Mouse (Mus musculus) bone marrow, adult 2 months (tissue): ENCODE data around the gene Zmym2. TPM values are rescaled to one million over a fixed set of nuclear protein-coding genes. Genes with fewer than 3 reads are reported as not detected.

Experiments used
- H3K27ac ChIP-seq: fragments of 200-500 bp; 2 replicates; pipeline ENCODE4 v1.5.1; 2012; ENCODE audit warnings: low read depth, mild to moderate bottlenecking, control low read depth, inconsistent platforms, low read length; ENCODE audit not compliant: control insufficient read depth, poor library complexity, insufficient read depth
- H3K4me1 ChIP-seq: fragments of 200-500 bp; 2 replicates; pipeline ENCODE4 v1.6.1; 2011; ENCODE audit warnings: low read length; ENCODE audit not compliant: control insufficient read depth, insufficient read depth
- H3K4me3 ChIP-seq: fragments of 200-500 bp; replicated peaks from 2 replicates; pipeline ENCODE3; 2011; ENCODE audit warnings: mild to moderate bottlenecking, low read depth, low read length, control low read depth; ENCODE audit not compliant: control insufficient read depth
- CTCF ChIP-seq: fragments of 200-500 bp; IDR thresholded peaks from 2 replicates; pipeline ENCODE4 v1.5.1; 2011; ENCODE audit warnings: low read length, control low read depth; ENCODE audit not compliant: control insufficient read depth, insufficient read depth
- POLR2A ChIP-seq: fragments of 200-500 bp; IDR thresholded peaks from 2 replicates; pipeline ENCODE4 v1.6.1; 2011; ENCODE audit warnings: low read depth, mild to moderate bottlenecking, control low read depth, low read length, borderline replicate concordance; ENCODE audit not compliant: control insufficient read depth
- WGBS: fragments of 180-500 bp; shearing (Covaris S2); methylation state at CpG from one replicate; pipeline ENCODE4 v1.1.7; 2018; 5-methylcytosine and 5-hydroxymethylcytosine counted together
- polyA plus RNA-seq: library from polyadenylated mRNA; stranded (reverse); fragments of >200 nt; gene quantifications from 2 replicates; pipeline ENCODE4 v1.2.4, GENCODE M21; 2011; ENCODE audit warnings: low replicate concordance; ENCODE audit not compliant: missing spikeins, insufficient read depth, insufficient read length

The Zmym2 gene
- polyA plus RNA-seq, 1 experiment: 15.5 TPM

DNA sequence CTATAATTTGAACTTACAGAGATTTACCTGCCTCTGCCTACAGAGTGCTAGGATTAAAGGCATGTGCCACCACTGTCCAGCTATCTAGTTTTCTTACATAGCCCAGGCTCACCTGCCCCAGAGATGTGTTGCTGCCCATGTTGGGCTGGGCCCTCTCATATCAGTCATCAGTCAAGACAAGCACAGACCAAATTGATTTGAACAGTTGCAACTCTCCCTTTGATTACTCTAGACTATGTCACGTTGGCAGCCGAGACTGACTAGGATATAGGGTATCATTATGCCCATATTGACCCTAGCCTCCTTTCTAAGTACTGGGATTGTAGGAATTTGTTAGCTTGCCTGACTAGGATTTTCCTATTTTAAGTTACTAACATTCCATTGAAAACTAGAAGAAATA is 8.0 kb downstream of the Zmym2 start:
- H3K4me3 ChIP-seq: no peak overlapping the region
- no peaks in the 10 kb centered on the region; the same call in 1 of the 2 replicates for H3K4me1 ChIP-seq
- WGBS: 76% methylated on average over 2 of the region's 2 CpGs
- H3K27ac ChIP-seq: no peak overlapping the region
- TF ChIP-seq CTCF (no peak), POLR2A (no peak)

DNA sequence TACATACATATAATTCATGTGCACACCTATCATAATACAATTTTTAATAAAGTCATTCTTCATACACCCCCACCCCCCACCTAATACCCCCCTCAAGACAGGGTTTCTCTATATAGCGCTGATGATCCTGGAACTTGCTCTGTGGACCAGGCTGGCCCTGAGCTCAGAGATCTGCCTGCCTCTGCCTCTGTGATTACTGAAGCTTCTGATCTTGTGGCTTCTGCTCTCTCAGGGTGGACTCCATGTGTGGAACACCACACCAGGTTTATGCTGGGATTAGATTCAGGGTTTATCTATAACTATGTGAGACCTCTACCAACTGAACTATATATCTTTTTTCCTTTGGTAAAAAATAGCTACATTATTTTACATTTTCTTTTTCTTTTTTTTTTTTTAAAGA is 10.1 kb downstream of the Zmym2 start:
- Histone ChIP-seq H3K4me1 (no peaks in the 10 kb centered on the region; the same call in 1 of the 2 replicates), H3K4me3 (no peak overlapping the region), H3K27ac (no peak overlapping the region)
- TF ChIP-seq POLR2A (no peak), CTCF (no peak)
- 100% methylated on average over 1 of the region's 1 CpGs for WGBS

DNA sequence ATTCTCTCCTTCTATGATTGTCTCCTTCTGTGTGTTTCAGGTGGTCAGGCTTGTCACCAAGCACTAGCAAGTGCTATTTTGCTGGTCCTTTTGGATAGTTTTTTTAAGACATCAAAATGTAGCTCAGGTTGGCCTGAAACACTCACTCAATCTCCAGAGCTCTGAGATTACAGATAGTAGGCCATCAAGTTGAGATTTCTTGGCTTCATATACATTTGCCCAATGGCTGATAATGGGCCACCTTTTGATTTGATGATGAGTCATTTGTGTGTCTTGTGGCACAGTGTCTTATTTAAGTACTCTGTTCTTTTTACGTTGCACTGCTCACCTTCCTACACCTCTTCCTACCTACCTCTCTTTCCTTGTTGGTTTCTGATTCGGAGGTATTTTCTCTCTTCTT is 11.0 kb downstream of the Zmym2 start:
- no peak for TF ChIP-seq CTCF
- no peak for TF ChIP-seq POLR2A
- WGBS: 81% methylated on average over 2 of the region's 2 CpGs
- no peak overlapping the region for H3K27ac ChIP-seq
- H3K4me1 ChIP-seq: no peaks in the 10 kb centered on the region; the same call in 1 of the 2 replicates
- H3K4me3 ChIP-seq: no peak overlapping the region

- H3K4me3 ChIP-seq: no peak overlapping the region
- TF ChIP-seq CTCF (no peak), POLR2A (no peak)
- peaks cover 1% of the 10 kb centered on the region; the same call in 1 of the 2 replicates for H3K4me1 ChIP-seq
- H3K27ac ChIP-seq: no peak overlapping the region
Measured at GRCm38 (mm10) chr14:56899656-56900055, 13.2 kb downstream of the Zmym2 start.

- H3K4me3 ChIP-seq: no peak overlapping the region
- 57% methylated on average over 6 of the region's 6 CpGs for WGBS
- peaks cover 1% of the 10 kb centered on the region; the same call in 1 of the 2 replicates for H3K4me1 ChIP-seq
- no peak overlapping the region for H3K27ac ChIP-seq
- TF ChIP-seq POLR2A: no peak
- no peak for TF ChIP-seq CTCF
Measured at GRCm38 (mm10) chr14:56903039-56903438, 16.6 kb downstream of the Zmym2 start.

GRCm38 (mm10) chr14:56905696-56906095 is 19.2 kb downstream of the Zmym2 start:
- 84% methylated on average over 1 of the region's 1 CpGs for whole genome bisulfite sequencing
- Histone ChIP-seq H3K4me1 (peaks cover 1% of the 10 kb centered on the region; the same call in 1 of the 2 replicates), H3K4me3 (no peak overlapping the region), H3K27ac (no peak overlapping the region)
- TF ChIP-seq POLR2A: no peak
- TF ChIP-seq CTCF: no peak

GRCm38 (mm10) chr14:56918532-56918931 is 32.1 kb downstream of the Zmym2 start:
- Histone ChIP-seq H3K4me1 (no peaks in the 10 kb centered on the region), H3K27ac (peak overlapping the region; percentile 67; the same call in 1 of the 2 replicates), H3K4me3 (no peak overlapping the region)
- 18% methylated on average over 3 of the region's 3 CpGs for WGBS
- TF ChIP-seq CTCF: no peak
- TF ChIP-seq POLR2A: no peak

DNA sequence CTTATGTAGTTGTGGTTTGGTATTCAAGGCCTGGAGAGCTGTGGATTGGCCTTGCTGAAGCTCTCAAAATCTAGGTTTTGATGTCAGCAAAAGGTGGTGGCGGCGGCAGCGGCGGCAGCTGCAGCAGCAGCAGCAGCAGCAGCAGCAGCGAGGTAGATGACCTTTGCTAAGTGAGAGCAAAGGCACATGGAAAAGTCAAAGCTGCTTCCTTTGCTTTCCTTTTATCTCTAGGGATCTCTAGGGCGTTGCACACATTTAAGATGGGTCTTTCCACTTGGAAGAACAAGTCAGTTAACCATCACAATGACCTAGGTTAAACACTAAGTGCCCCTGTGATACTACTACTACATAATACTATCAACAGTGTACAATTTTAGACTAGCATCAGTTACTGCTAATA is 49.0 kb downstream of the Zmym2 start:
- WGBS: 94% methylated on average over 6 of the region's 6 CpGs
- Histone ChIP-seq H3K4me1 (no peaks in the 10 kb centered on the region), H3K27ac (no peak overlapping the region), H3K4me3 (no peak overlapping the region)
- no peak for TF ChIP-seq POLR2A
- TF ChIP-seq CTCF: no peak

GRCm38 (mm10) chr14:56939903-56940302 is 53.5 kb downstream of the Zmym2 start:
- H3K27ac ChIP-seq: no peak overlapping the region
- TF ChIP-seq CTCF: no peak
- no peak for TF ChIP-seq POLR2A
- H3K4me3 ChIP-seq: no peak overlapping the region
- WGBS: 82% methylated on average over 1 of the region's 1 CpGs
- H3K4me1 ChIP-seq: no peaks in the 10 kb centered on the region

DNA sequence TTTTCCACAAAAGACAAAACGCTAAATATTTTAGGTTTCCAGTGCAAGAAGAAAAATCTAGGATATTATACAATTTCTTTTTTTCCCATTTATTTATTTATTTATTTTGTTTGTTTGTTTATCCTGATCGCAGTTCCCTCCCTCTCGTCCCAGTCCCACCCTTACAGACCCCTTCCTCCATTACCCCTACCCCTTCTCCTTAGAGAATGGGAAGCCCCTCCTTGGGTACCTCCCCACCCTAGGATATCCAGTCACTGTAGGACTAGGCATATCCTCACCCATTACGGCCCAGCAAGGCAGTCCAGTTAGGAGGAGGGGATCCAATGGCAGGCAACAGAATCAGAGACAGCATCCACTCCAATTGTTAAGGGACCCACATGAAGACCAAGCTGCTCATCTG is 66.5 kb downstream of the Zmym2 start:
- H3K27ac ChIP-seq: no peak overlapping the region
- no peak for TF ChIP-seq CTCF
- no peak for TF ChIP-seq POLR2A
- H3K4me1 ChIP-seq: no peaks in the 10 kb centered on the region
- no peak overlapping the region for H3K4me3 ChIP-seq
- WGBS: 93% methylated on average over 4 of the region's 4 CpGs
